Mouse (Mus musculus) heart, postnatal 0 days (tissue): ENCODE results near the gene Nos1ap.

Source experiments
- CTCF ChIP-seq: IDR thresholded peaks from 2 replicates; pipeline ENCODE4 v1.5.1; 2016; ENCODE audit warnings: antibody characterized with exemption, control low read depth, low read depth
- EP300 ChIP-seq: IDR thresholded peaks from 2 replicates; pipeline ENCODE4 v1.6.1; 2016; ENCODE audit warnings: antibody characterized with exemption, low read depth

- no peak for TF ChIP-seq EP300
- no peak for TF ChIP-seq CTCF
These were observed 66.8 kb downstream of the Nos1ap start for GRCm38 (mm10) chr1:170522891-170523290.
